In the genomic region with DNA sequence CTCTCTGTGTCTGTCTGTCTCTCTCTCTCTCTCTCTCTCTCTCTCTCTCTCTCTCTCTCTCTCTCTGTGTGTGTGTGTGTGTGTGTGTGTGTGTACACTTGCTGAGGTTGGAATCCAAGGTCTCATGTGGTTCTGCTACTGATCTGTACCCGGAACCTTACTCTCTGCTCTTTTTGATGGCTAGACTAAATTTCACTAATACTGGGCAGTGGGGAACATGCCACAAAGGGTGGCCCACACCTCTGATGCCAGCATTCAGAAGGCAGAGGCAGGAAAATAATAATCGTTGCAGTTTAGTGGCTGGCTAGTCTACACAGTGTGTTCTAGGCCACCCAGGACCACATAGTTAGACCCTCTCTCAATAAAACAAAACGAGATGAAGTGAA, we compare ENCODE assay signal across 10 mouse cellular contexts. TPM values are rescaled to one million over a fixed set of nuclear protein-coding genes. Genes with fewer than 3 reads are reported as not detected.
DNase-seq lines count a peak whose midpoint lies in the region; ATAC-seq and TF ChIP-seq lines count a peak whose summit lies in the region.
"Had no signal": no experiment of that assay in that cellular context is flagged by ENCODE, and none has a peak within 500 bp of the region (broad histone marks: within the 10 kb centered on the region; RNA-seq: fewer than 3 reads in every experiment).

No protein-coding gene starts in this region.

- no peaks in the 10 kb centered on the region for H3K4me1 ChIP-seq in testis, adult 2 months (ENCODE audit: control insufficient read depth, insufficient read depth, low read length)
- no peaks in the 10 kb centered on the region for H3K4me1 ChIP-seq in intestine, postnatal 0 days (replicated peaks; ENCODE audit: control insufficient read depth, insufficient read depth, low read length)
- no peaks in the 10 kb centered on the region for H3K4me1 ChIP-seq in stomach, embryonic 14.5 days (ENCODE audit: control insufficient read depth, insufficient read depth, low read length)

- no peaks in the 10 kb centered on the region for H3K27me3 ChIP-seq in testis, adult 2 months (ENCODE audit: control insufficient read depth, insufficient read depth, low read length)
- no peaks in the 10 kb centered on the region for H3K27me3 ChIP-seq in intestine, postnatal 0 days (replicated peaks; ENCODE audit: control insufficient read depth, insufficient read depth, low read length)
- H3K27me3 ChIP-seq in stomach, embryonic 14.5 days (ENCODE audit: control insufficient read depth, insufficient read depth, low read length) = no peaks in the 10 kb centered on the region

- ATAC-seq in intestine, postnatal 0 days = no peak
- ATAC-seq in stomach, embryonic 14.5 days (ENCODE audit: insufficient number of reproducible peaks, insufficient read depth, low FRiP score, low read depth) = no peak

- no peaks in the 10 kb centered on the region; the same call in 1 of the 2 replicates for H3K36me3 ChIP-seq in testis, adult 2 months (ENCODE audit: control insufficient read depth, insufficient read depth, low read length)
- peaks cover 2% of the 10 kb centered on the region; the same call in 1 of the 2 replicates for H3K36me3 ChIP-seq in intestine, postnatal 0 days (ENCODE audit: control insufficient read depth, insufficient read depth)
- no peaks in the 10 kb centered on the region for H3K36me3 ChIP-seq in stomach, embryonic 14.5 days (ENCODE audit: control insufficient read depth, insufficient read depth, low read length)

- no peak overlapping the region for H3K9ac ChIP-seq in intestine, postnatal 0 days (ENCODE audit: low read depth, low read length)
- H3K9ac ChIP-seq in stomach, embryonic 14.5 days (replicated peaks; ENCODE audit: low read depth, low read length) = no peak overlapping the region

- peak overlapping the region; percentile 52 for H3K4me2 ChIP-seq in intestine, postnatal 0 days (replicated peaks; ENCODE audit: low read depth)
- peak overlapping the region; percentile 24; the same call in 1 of the 2 replicates for H3K4me2 ChIP-seq in stomach, embryonic 14.5 days (replicated peaks; ENCODE audit: low read depth, low read length)

- DNase-seq in heart, adult 11 months = peak; percentile 79
- no peak for DNase-seq in heart, adult 9 months (ENCODE audit: low spot score in 2 of 2)
- no peak for DNase-seq in testis, postnatal 10 days (ENCODE audit: low spot score)
- no peak for DNase-seq in layer of hippocampus, adult 9-11 months
- DNase-seq in embryo, embryonic 10.5 days (ENCODE audit: low spot score) = no peak
- DNase-seq: layer of hippocampus, postnatal 36 days had no signal

- no peak for TF ChIP-seq POLR2A in testis, adult 2 months (IDR thresholded peaks at IDR 0.05; ENCODE audit: control insufficient read depth, low read depth, low read length)

- H3K27ac ChIP-seq in testis, adult 2 months (ENCODE audit: control insufficient read depth, insufficient read depth, low read depth, low read length) = no peak overlapping the region
- no peak overlapping the region for H3K27ac ChIP-seq in intestine, postnatal 0 days (ENCODE audit: low read depth, low read length)
- no peak overlapping the region for H3K27ac ChIP-seq in stomach, embryonic 14.5 days (ENCODE audit: low read length)

- TF ChIP-seq CTCF in testis, adult 2 months (IDR thresholded peaks at IDR 0.05; ENCODE audit: control insufficient read depth, insufficient read depth, insufficient replicate concordance, low read depth, low read length) = no peak
- no peak for TF ChIP-seq CTCF in intestine, postnatal 0 days (IDR thresholded peaks at IDR 0.05; ENCODE audit: low read depth)

- 72% methylated on average over 3 of the region's 3 CpGs for WGBS in intestine, postnatal 0 days
- WGBS in stomach, embryonic 14.5 days = 84% methylated on average over 3 of the region's 3 CpGs

- H3K4me3 ChIP-seq in testis, adult 2 months (ENCODE audit: control insufficient read depth, low read depth, low read length) = peak overlapping the region; percentile 53; the same call in 1 of the 2 replicates
- no peak overlapping the region for H3K4me3 ChIP-seq in intestine, postnatal 0 days (ENCODE audit: low read depth, low read length)
- H3K4me3 ChIP-seq in stomach, embryonic 14.5 days (ENCODE audit: low read depth, low read length) = no peak overlapping the region

- no peaks in the 10 kb centered on the region for H3K9me3 ChIP-seq in intestine, postnatal 0 days (ENCODE audit: control insufficient read depth)
- no peaks in the 10 kb centered on the region for H3K9me3 ChIP-seq in stomach, embryonic 14.5 days (ENCODE audit: control insufficient read depth, low read depth, low read length)

RNA-seq across cellular contexts. Expression of a gene that starts 0.3 kb away (rescaled TPM):
- 4.2 and 4.8 TPM in 2 replicates for polyA plus RNA-seq in testis, adult 2 months (2012; rRNA removed)
- polyA plus RNA-seq in intestine, postnatal 0 days (2015; fragmentation: Nextera tagmentation; extraction: Ambion mirVana) = 1.5 and 2.1 TPM in 2 replicates
- 1.9 and 2.7 TPM in 2 replicates for polyA plus RNA-seq in stomach, embryonic 14.5 days (2014; fragmentation: Nextera tagmentation; extraction: Ambion mirVana)

RNA-seq across cellular contexts. Expression of a gene that starts 7.8 kb away (rescaled TPM):
- polyA plus RNA-seq in testis, adult 2 months (2012; rRNA removed) = 559 and 603 TPM in 2 replicates
- polyA plus RNA-seq in intestine, postnatal 0 days (2015; fragmentation: Nextera tagmentation; extraction: Ambion mirVana) = 520 and 549 TPM in 2 replicates
- 834 and 883 TPM in 2 replicates for polyA plus RNA-seq in stomach, embryonic 14.5 days (2014; fragmentation: Nextera tagmentation; extraction: Ambion mirVana)

RNA-seq across cellular contexts. Expression of a gene that starts 35.0 kb away (rescaled TPM):
- 5.6 and 6.3 TPM in 2 replicates for polyA plus RNA-seq in testis, adult 2 months (2012; rRNA removed)
- polyA plus RNA-seq in intestine, postnatal 0 days (2015; fragmentation: Nextera tagmentation; extraction: Ambion mirVana) = 16.6 and 17.8 TPM in 2 replicates
- 25.6 and 28.3 TPM in 2 replicates for polyA plus RNA-seq in stomach, embryonic 14.5 days (2014; fragmentation: Nextera tagmentation; extraction: Ambion mirVana)

RNA-seq across cellular contexts. Expression of a gene that starts 45.1 kb away (rescaled TPM):
- polyA plus RNA-seq in testis, adult 2 months (2012; rRNA removed) = 13.4 and 18.0 TPM in 2 replicates
- 0.07 and 0.08 TPM in 2 replicates for polyA plus RNA-seq in intestine, postnatal 0 days (2015; fragmentation: Nextera tagmentation; extraction: Ambion mirVana)
- not detected in 2 replicates for polyA plus RNA-seq in stomach, embryonic 14.5 days (2014; fragmentation: Nextera tagmentation; extraction: Ambion mirVana)
- polyA plus RNA-seq: erythroblast, embryonic 14.5 days had no signal
